Mouse (Mus musculus): ENCODE measurements at regions not wholly inside any gene's neighbourhood (a gene's known extent, or its start where the extent isn't known, plus 50 kb on each side); places are given as distances from the start of the nearest gene placed in this dataset.

GRCm38 (mm10) chr3:39455650-39456049 is 568.9 kb downstream of the Fat4 start:
- DNase-seq (ENCODE audit: low spot score) (no peak), ATAC-seq (no peak)
- Histone ChIP-seq H3K4me1 (ENCODE audit: insufficient read depth, low read length) (no peaks in the 10 kb centered on the region; the same call in 1 of the 2 replicates), H3K36me3 (ENCODE audit: insufficient read depth, low read length) (no peaks in the 10 kb centered on the region), H3K4me2 (ENCODE audit: low read depth, low read length) (no peak overlapping the region), H3K27ac (no peak overlapping the region), H3K9me3 (ENCODE audit: low read length) (no peaks in the 10 kb centered on the region), H3K4me3 (ENCODE audit: low read length) (no peak overlapping the region), H3K9ac (replicated peaks; ENCODE audit: low read length) (no peak overlapping the region), H3K27me3 (ENCODE audit: insufficient read depth, low read length) (no peaks in the 10 kb centered on the region)
- no peak for TF ChIP-seq CTCF (IDR thresholded peaks at IDR 0.05; ENCODE audit: low read depth)

GRCm38 (mm10) chr3:39460183-39460888 is 573.6 kb downstream of the Fat4 start:
- Histone ChIP-seq H3K27ac (no peak overlapping the region), H3K27me3 (ENCODE audit: insufficient read depth, low read length) (no peaks in the 10 kb centered on the region), H3K4me2 (ENCODE audit: low read depth, low read length) (peak overlapping the region; percentile 33), H3K9me3 (ENCODE audit: low read length) (no peaks in the 10 kb centered on the region), H3K4me1 (ENCODE audit: insufficient read depth, low read length) (no peaks in the 10 kb centered on the region; the same call in 1 of the 2 replicates), H3K9ac (replicated peaks; ENCODE audit: low read length) (no peak overlapping the region), H3K36me3 (ENCODE audit: insufficient read depth, low read length) (no peaks in the 10 kb centered on the region), H3K4me3 (ENCODE audit: low read length) (no peak overlapping the region)
- DNase-seq (ENCODE audit: low spot score) = peak; percentile 68
- ATAC-seq = peak; percentile 67
- 47% methylated on average over 14 of the region's 14 CpGs for WGBS
- TF ChIP-seq CTCF (IDR thresholded peaks at IDR 0.05; ENCODE audit: low read depth) = no peak

GRCm38 (mm10) chr3:39461561-39461960 is 574.8 kb downstream of the Fat4 start:
- Histone ChIP-seq H3K4me3 (ENCODE audit: low read length) (no peak overlapping the region), H3K9me3 (ENCODE audit: low read length) (no peaks in the 10 kb centered on the region), H3K27ac (no peak overlapping the region), H3K27me3 (ENCODE audit: insufficient read depth, low read length) (no peaks in the 10 kb centered on the region), H3K36me3 (ENCODE audit: insufficient read depth, low read length) (no peaks in the 10 kb centered on the region), H3K4me2 (ENCODE audit: low read depth, low read length) (no peak overlapping the region), H3K4me1 (ENCODE audit: insufficient read depth, low read length) (no peaks in the 10 kb centered on the region; the same call in 1 of the 2 replicates), H3K9ac (replicated peaks; ENCODE audit: low read length) (no peak overlapping the region)
- 94% methylated on average over 4 of the region's 4 CpGs for WGBS
- TF ChIP-seq CTCF (IDR thresholded peaks at IDR 0.05; ENCODE audit: low read depth) = 0 out of 2 replicates have a peak, but pooled peaks have one; percentile 8
- ATAC-seq = no peak
- DNase-seq (ENCODE audit: low spot score) = no peak

- ATAC-seq (no peak), DNase-seq (ENCODE audit: low spot score) (no peak)
- Histone ChIP-seq H3K9me3 (ENCODE audit: low read length) (no peaks in the 10 kb centered on the region), H3K4me2 (ENCODE audit: low read depth, low read length) (no peak overlapping the region), H3K9ac (replicated peaks; ENCODE audit: low read length) (no peak overlapping the region), H3K27me3 (ENCODE audit: insufficient read depth, low read length) (no peaks in the 10 kb centered on the region), H3K4me1 (ENCODE audit: insufficient read depth, low read length) (no peaks in the 10 kb centered on the region; the same call in 1 of the 2 replicates), H3K27ac (no peak overlapping the region), H3K4me3 (ENCODE audit: low read length) (no peak overlapping the region), H3K36me3 (ENCODE audit: insufficient read depth, low read length) (no peaks in the 10 kb centered on the region)
- no peak for TF ChIP-seq CTCF (IDR thresholded peaks at IDR 0.05; ENCODE audit: low read depth)
- WGBS = 81% methylated on average over 3 of the region's 3 CpGs
Measured at GRCm38 (mm10) chr3:39465811-39466210, 579.1 kb downstream of the Fat4 start.

- TF ChIP-seq CTCF (IDR thresholded peaks at IDR 0.05; ENCODE audit: low read depth) = no peak
- H3K4me1 ChIP-seq (ENCODE audit: insufficient read depth, low read length) = no peaks in the 10 kb centered on the region
Measured at GRCm38 (mm10) chr3:39489392-39489791, 602.7 kb downstream of the Fat4 start.

GRCm38 (mm10) chr3:39494363-39494762 is 607.6 kb downstream of the Fat4 start:
- H3K9ac ChIP-seq (replicated peaks; ENCODE audit: low read length) = no peak overlapping the region
- H3K27ac ChIP-seq = no peak overlapping the region

More at GRCm38 (mm10) chr3:39489392-39489791, 602.7 kb downstream of the Fat4 start:
- H3K36me3 ChIP-seq (ENCODE audit: insufficient read depth, low read length) = no peaks in the 10 kb centered on the region
- H3K27ac ChIP-seq = no peak overlapping the region
- no peak overlapping the region for H3K9ac ChIP-seq (replicated peaks; ENCODE audit: low read length)
- H3K27me3 ChIP-seq (ENCODE audit: insufficient read depth, low read length) = no peaks in the 10 kb centered on the region
- H3K4me3 ChIP-seq (ENCODE audit: low read length) = no peak overlapping the region
- no peak for DNase-seq (ENCODE audit: low spot score)
- H3K9me3 ChIP-seq (ENCODE audit: low read length) = no peaks in the 10 kb centered on the region
- no peak for ATAC-seq
- no peak overlapping the region for H3K4me2 ChIP-seq (ENCODE audit: low read depth, low read length)
- WGBS = 71% methylated on average over 7 of the region's 7 CpGs

GRCm38 (mm10) chr3:39528087-39528486 is 641.3 kb downstream of the Fat4 start:
- Histone ChIP-seq H3K4me2 (ENCODE audit: low read depth, low read length) (no peak overlapping the region), H3K9ac (replicated peaks; ENCODE audit: low read length) (no peak overlapping the region), H3K9me3 (ENCODE audit: low read length) (no peaks in the 10 kb centered on the region), H3K27ac (no peak overlapping the region), H3K27me3 (ENCODE audit: insufficient read depth, low read length) (no peaks in the 10 kb centered on the region), H3K4me1 (ENCODE audit: insufficient read depth, low read length) (no peaks in the 10 kb centered on the region), H3K4me3 (ENCODE audit: low read length) (no peak overlapping the region), H3K36me3 (ENCODE audit: insufficient read depth, low read length) (no peaks in the 10 kb centered on the region)
- no peak for TF ChIP-seq CTCF (IDR thresholded peaks at IDR 0.05; ENCODE audit: low read depth)
- WGBS = 90% methylated on average over 5 of the region's 5 CpGs
- ATAC-seq = no peak
- DNase-seq (ENCODE audit: low spot score) = no peak

More at GRCm38 (mm10) chr3:39494363-39494762, 607.6 kb downstream of the Fat4 start:
- H3K4me2 ChIP-seq (ENCODE audit: low read depth, low read length) = no peak overlapping the region
- ATAC-seq (no peak), DNase-seq (ENCODE audit: low spot score) (no peak)
- H3K4me1 ChIP-seq (ENCODE audit: insufficient read depth, low read length) = no peaks in the 10 kb centered on the region
- WGBS = 91% methylated on average over 3 of the region's 3 CpGs
- H3K36me3 ChIP-seq (ENCODE audit: insufficient read depth, low read length) = no peaks in the 10 kb centered on the region
- H3K4me3 ChIP-seq (ENCODE audit: low read length) = no peak overlapping the region
- no peaks in the 10 kb centered on the region for H3K9me3 ChIP-seq (ENCODE audit: low read length)
- no peak for TF ChIP-seq CTCF (IDR thresholded peaks at IDR 0.05; ENCODE audit: low read depth)
- H3K27me3 ChIP-seq (ENCODE audit: insufficient read depth, low read length) = no peaks in the 10 kb centered on the region
